Mouse (Mus musculus): Measurements from ENCODE around the gene Usp2. TPM values are rescaled to one million over a fixed set of nuclear protein-coding genes. Genes with fewer than 3 reads are reported as not detected.

Gene Usp2
- polyA plus RNA-seq, 1 experiment from 2014 or later, result 29.4 TPM

DNA sequence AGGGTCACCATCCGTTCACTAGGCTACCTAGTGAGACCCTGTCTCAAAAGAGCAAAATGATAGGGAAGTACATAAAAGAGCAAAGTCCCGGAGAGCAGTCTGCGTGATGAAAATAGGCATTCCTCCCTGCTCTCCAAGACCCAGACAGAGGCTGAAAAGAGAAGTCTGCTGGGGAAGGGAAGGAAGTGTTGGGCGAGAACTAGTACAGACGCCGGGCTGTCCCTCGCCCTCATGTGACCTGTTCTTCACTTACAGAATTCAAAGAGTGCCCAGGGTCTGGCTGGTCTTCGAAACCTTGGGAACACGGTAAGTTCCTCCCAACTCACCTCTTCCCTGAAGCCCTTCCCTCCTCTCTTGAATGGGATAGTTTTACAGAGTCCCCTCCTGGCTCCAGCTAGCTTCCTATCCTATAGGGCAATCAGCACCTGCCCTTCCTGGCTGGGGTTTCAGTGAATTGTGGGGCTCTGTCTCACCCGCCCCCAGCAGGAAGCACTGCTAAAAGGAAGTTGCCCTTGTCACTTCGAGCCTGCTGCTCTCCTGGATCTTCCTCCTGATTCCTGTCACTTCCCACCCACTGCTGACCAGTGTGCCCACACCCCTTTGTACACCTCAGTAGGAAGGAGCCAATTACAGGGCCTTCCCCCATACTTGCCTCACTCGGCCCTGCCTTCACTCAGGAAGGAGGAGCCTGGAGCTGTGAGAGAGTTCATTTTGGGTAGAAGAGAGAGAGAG is 22.2 kb downstream of the Usp2 start:
- Histone ChIP-seq H3K4me3 (ENCODE audit: low read length) (no peak overlapping the region), H3K4me2 (replicated peaks; ENCODE audit: low read depth, low read length) (no peak overlapping the region), H3K4me1 (ENCODE audit: control insufficient read depth, insufficient read depth, low read length) (peaks cover 39% of the 10 kb centered on the region), H3K36me3 (ENCODE audit: control insufficient read depth, insufficient read depth, low read length) (peaks cover 21% of the 10 kb centered on the region; the same call in 1 of the 2 replicates), H3K27ac (ENCODE audit: low read depth, low read length) (no peak overlapping the region), H3K27me3 (ENCODE audit: control insufficient read depth, insufficient read depth, low read length) (0 out of 2 replicates have a peak, but pooled peaks cover 6% of the 10 kb centered on the region), H3K9ac (ENCODE audit: low read depth, low read length) (no peak overlapping the region), H3K9me3 (ENCODE audit: control insufficient read depth, low read length) (no peaks in the 10 kb centered on the region)
- ATAC-seq (ENCODE audit: low FRiP score, low TSS enrichment), result no peak
- 59% methylated on average over 12 of the region's 12 CpGs for WGBS

DNA sequence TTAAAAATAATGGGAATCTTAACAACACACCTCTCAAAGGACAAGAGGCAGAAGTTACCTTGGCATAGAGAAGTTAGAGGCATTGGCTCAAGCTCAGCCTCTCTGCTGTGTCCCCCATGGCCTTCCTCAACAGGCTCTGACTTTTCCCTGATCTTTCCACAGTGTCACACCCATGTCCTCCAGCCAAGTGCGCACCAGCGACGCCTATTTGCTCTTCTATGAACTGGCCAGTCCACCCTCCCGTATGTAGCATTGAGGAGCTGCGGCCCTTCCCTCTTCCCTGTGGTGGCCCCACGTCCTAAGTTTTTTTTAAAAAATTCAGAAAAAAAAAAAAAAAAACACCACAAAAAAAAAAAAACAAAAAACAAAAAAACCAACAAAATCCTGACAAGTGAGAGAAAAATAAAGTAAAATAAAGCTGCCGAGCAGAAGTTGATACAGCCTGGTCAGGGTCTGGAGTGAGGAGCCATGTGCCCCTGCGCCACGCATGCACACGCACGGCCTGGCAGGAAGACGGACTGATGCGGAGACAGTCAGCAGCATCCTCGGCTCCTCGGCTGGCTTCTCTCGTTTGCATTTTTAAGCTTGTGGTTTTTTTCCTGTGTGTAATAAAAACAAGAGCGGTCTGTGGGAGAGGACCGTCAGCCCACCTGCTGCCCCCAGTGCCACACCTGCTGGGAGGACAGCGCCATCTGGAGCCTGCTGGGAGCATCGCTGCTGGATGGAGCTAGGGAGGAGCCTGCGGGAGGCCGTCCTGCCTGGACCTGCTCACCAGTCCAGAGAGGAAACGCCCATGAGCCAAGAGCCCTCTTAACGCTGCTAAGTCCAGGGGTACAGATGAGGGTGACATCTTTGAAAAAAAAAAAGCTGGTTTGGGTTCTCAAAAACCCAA is 27.0 kb downstream of the Usp2 start:
- H3K36me3 ChIP-seq (ENCODE audit: control insufficient read depth, insufficient read depth, low read length), result peaks cover 21% of the 10 kb centered on the region; the same call in 1 of the 2 replicates
- ATAC-seq (ENCODE audit: low FRiP score, low TSS enrichment), result peak; percentile 80
- peaks cover 17% of the 10 kb centered on the region for H3K4me1 ChIP-seq (ENCODE audit: control insufficient read depth, insufficient read depth, low read length)
- H3K4me2 ChIP-seq (replicated peaks; ENCODE audit: low read depth, low read length), result peak overlapping the region; percentile 19; the same call in 1 of the 2 replicates
- no peak overlapping the region for H3K9ac ChIP-seq (ENCODE audit: low read depth, low read length)
- no peaks in the 10 kb centered on the region for H3K9me3 ChIP-seq (ENCODE audit: control insufficient read depth, low read length)
- H3K4me3 ChIP-seq (ENCODE audit: low read length), result no peak overlapping the region
- H3K27me3 ChIP-seq (ENCODE audit: control insufficient read depth, insufficient read depth, low read length), result no peaks in the 10 kb centered on the region
- no peak overlapping the region for H3K27ac ChIP-seq (ENCODE audit: low read depth, low read length)
- WGBS, result 35% methylated on average over 24 of the region's 24 CpGs

GRCm38 (mm10) chr9:44094737-44095136 is 27.9 kb downstream of the Usp2 start:
- no peak overlapping the region for H3K27ac ChIP-seq (ENCODE audit: low read depth, low read length)
- 83% methylated on average over 3 of the region's 3 CpGs for WGBS
- H3K4me1 ChIP-seq (ENCODE audit: control insufficient read depth, insufficient read depth, low read length), result peaks cover 10% of the 10 kb centered on the region
- no peak overlapping the region for H3K4me3 ChIP-seq (ENCODE audit: low read length)
- H3K27me3 ChIP-seq (ENCODE audit: control insufficient read depth, insufficient read depth, low read length), result no peaks in the 10 kb centered on the region
- no peaks in the 10 kb centered on the region for H3K9me3 ChIP-seq (ENCODE audit: control insufficient read depth, low read length)
- no peak overlapping the region for H3K9ac ChIP-seq (ENCODE audit: low read depth, low read length)
- ATAC-seq (ENCODE audit: low FRiP score, low TSS enrichment), result no peak
- H3K36me3 ChIP-seq (ENCODE audit: control insufficient read depth, insufficient read depth, low read length), result peaks cover 21% of the 10 kb centered on the region; the same call in 1 of the 2 replicates
- H3K4me2 ChIP-seq (replicated peaks; ENCODE audit: low read depth, low read length), result no peak overlapping the region

DNA sequence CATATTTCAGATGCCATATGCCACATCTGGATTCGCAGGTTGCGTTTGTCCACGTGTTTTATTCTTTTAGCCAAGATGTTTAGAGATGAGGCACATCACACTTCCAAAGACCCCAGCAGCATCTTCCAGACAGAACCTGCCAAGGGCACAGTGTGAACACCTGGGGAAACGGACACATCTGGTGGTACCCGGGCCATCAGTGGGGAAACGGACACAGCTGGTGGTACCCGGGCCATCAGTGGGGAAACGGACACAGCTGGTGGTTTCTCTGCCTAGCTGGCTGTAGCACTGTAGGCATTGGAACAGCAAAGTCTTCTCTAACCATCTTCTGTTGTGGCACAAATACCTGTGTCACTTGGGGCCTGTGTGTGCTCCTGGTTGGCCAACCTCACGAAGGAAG is 29.0 kb downstream of the Usp2 start:
- Histone ChIP-seq H3K9me3 (ENCODE audit: control insufficient read depth, low read length) (no peaks in the 10 kb centered on the region), H3K36me3 (ENCODE audit: control insufficient read depth, insufficient read depth, low read length) (peaks cover 21% of the 10 kb centered on the region; the same call in 1 of the 2 replicates), H3K4me1 (ENCODE audit: control insufficient read depth, insufficient read depth, low read length) (peaks cover 4% of the 10 kb centered on the region; the same call in 1 of the 2 replicates), H3K4me3 (ENCODE audit: low read length) (no peak overlapping the region), H3K9ac (ENCODE audit: low read depth, low read length) (no peak overlapping the region), H3K27ac (ENCODE audit: low read depth, low read length) (no peak overlapping the region), H3K4me2 (replicated peaks; ENCODE audit: low read depth, low read length) (no peak overlapping the region), H3K27me3 (ENCODE audit: control insufficient read depth, insufficient read depth, low read length) (no peaks in the 10 kb centered on the region)
- 90% methylated on average over 9 of the region's 9 CpGs for WGBS
- ATAC-seq (ENCODE audit: low FRiP score, low TSS enrichment), result no peak

DNA sequence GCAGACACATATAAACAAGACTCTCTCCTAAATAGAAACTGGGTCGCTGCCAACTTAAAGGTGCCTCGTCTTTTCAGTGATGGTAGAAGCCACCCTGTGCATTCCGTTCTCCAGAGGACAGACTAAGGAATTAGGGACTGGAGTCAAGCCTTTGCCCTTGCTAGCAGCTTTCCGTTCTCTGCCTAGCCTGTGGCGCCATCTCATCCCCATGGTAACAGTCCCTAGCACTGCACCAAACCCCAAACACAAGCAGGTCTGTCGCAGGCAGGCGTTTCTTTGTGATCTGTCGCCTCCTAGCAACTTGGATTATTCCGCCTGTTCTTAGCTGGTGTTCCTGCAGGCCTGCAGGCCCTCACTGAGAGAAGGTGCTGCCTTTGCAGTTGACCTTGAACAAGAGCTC is 29.7 kb downstream of the Usp2 start:
- no peak overlapping the region for H3K4me3 ChIP-seq (ENCODE audit: low read length)
- H3K27me3 ChIP-seq (ENCODE audit: control insufficient read depth, insufficient read depth, low read length), result no peaks in the 10 kb centered on the region
- H3K9me3 ChIP-seq (ENCODE audit: control insufficient read depth, low read length), result no peaks in the 10 kb centered on the region
- WGBS, result 44% methylated on average over 9 of the region's 9 CpGs
- H3K27ac ChIP-seq (ENCODE audit: low read depth, low read length), result no peak overlapping the region
- no peak for ATAC-seq (ENCODE audit: low FRiP score, low TSS enrichment)
- H3K36me3 ChIP-seq (ENCODE audit: control insufficient read depth, insufficient read depth, low read length), result peaks cover 20% of the 10 kb centered on the region; the same call in 1 of the 2 replicates
- no peak overlapping the region for H3K4me2 ChIP-seq (replicated peaks; ENCODE audit: low read depth, low read length)
- no peak overlapping the region for H3K9ac ChIP-seq (ENCODE audit: low read depth, low read length)
- peaks cover 7% of the 10 kb centered on the region for H3K4me1 ChIP-seq (ENCODE audit: control insufficient read depth, insufficient read depth, low read length)

DNA sequence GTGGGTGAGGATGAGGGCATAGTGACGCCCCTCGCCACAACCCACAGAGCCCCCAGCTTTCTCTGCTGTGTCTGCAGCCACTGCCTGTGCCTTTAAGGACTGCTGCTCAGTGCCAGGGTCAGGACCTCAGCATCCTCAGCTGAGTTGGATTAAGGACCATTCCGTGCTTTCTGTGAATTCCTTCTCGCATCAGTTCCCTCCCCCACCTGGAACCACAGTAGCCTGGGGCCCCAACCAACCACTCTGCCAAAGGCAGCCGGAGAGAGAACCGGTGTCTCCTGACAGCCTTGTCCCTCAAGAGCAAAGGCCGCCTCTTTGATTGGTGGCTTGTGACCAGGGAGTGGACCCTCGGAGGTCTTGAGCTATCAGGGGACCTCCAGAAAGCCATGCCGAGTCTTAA is 34.7 kb downstream of the Usp2 start, which contains the start of gene Mfrp:
Gene Mfrp (plus strand): TSS at position 240 of the 400 bp plus-strand sequence.
- 37% methylated on average over 9 of the region's 9 CpGs for WGBS
- ATAC-seq (ENCODE audit: low FRiP score, low TSS enrichment), result 0 out of 2 replicates have a peak, but pooled peaks have one; percentile 18

GRCm38 (mm10) chr9:44104881-44105280 is 38.1 kb downstream of the Usp2 start:
- H3K4me3 ChIP-seq (ENCODE audit: low read length), result no peak overlapping the region
- no peak overlapping the region for H3K4me2 ChIP-seq (replicated peaks; ENCODE audit: low read depth, low read length)
- H3K27ac ChIP-seq (ENCODE audit: low read depth, low read length), result no peak overlapping the region
- H3K36me3 ChIP-seq (ENCODE audit: control insufficient read depth, insufficient read depth, low read length), result peaks cover 29% of the 10 kb centered on the region
- H3K4me1 ChIP-seq (ENCODE audit: control insufficient read depth, insufficient read depth, low read length), result peaks cover 42% of the 10 kb centered on the region
- H3K9ac ChIP-seq (ENCODE audit: low read depth, low read length), result no peak overlapping the region
- ATAC-seq (ENCODE audit: low FRiP score, low TSS enrichment), result no peak
- no peaks in the 10 kb centered on the region for H3K9me3 ChIP-seq (ENCODE audit: control insufficient read depth, low read length)
- no peaks in the 10 kb centered on the region for H3K27me3 ChIP-seq (ENCODE audit: control insufficient read depth, insufficient read depth, low read length)
- WGBS, result 92% methylated on average over 7 of the region's 7 CpGs

More for the DNA sequence above, 34.7 kb downstream of the Usp2 start, which contains the start of gene Mfrp:
- Histone ChIP-seq H3K4me3 (ENCODE audit: low read length) (no peak within 1 kb of the TSS), H3K27me3 (ENCODE audit: control insufficient read depth, insufficient read depth, low read length) (no peaks in the 10 kb centered on the region), H3K36me3 (ENCODE audit: control insufficient read depth, insufficient read depth, low read length) (peaks cover 16% of the 10 kb centered on the region), H3K4me2 (replicated peaks; ENCODE audit: low read depth, low read length) (no peak within 1 kb of the TSS), H3K27ac (ENCODE audit: low read depth, low read length) (no peak within 1 kb of the TSS), H3K9me3 (ENCODE audit: control insufficient read depth, low read length) (no peaks in the 10 kb centered on the region), H3K9ac (ENCODE audit: low read depth, low read length) (no peak within 1 kb of the TSS), H3K4me1 (ENCODE audit: control insufficient read depth, insufficient read depth, low read length) (peaks cover 10% of the 10 kb centered on the region)

- H3K9ac ChIP-seq (ENCODE audit: low read depth, low read length), result no peak overlapping the region
- 80% methylated on average over 10 of the region's 10 CpGs for WGBS
- no peak overlapping the region for H3K27ac ChIP-seq (ENCODE audit: low read depth, low read length)
- H3K4me3 ChIP-seq (ENCODE audit: low read length), result no peak overlapping the region
- H3K9me3 ChIP-seq (ENCODE audit: control insufficient read depth, low read length), result no peaks in the 10 kb centered on the region
- no peak overlapping the region for H3K4me2 ChIP-seq (replicated peaks; ENCODE audit: low read depth, low read length)
- H3K36me3 ChIP-seq (ENCODE audit: control insufficient read depth, insufficient read depth, low read length), result peaks cover 32% of the 10 kb centered on the region
- no peak for ATAC-seq (ENCODE audit: low FRiP score, low TSS enrichment)
- H3K4me1 ChIP-seq (ENCODE audit: control insufficient read depth, insufficient read depth, low read length), result peaks cover 49% of the 10 kb centered on the region
- H3K27me3 ChIP-seq (ENCODE audit: control insufficient read depth, insufficient read depth, low read length), result no peaks in the 10 kb centered on the region
These were observed 39.0 kb downstream of the Usp2 start for GRCm38 (mm10) chr9:44105781-44106180.

All from kidney, embryonic 14.5 days (tissue).